Mouse (Mus musculus): ENCODE measurements around the gene Fndc8.

DNA sequence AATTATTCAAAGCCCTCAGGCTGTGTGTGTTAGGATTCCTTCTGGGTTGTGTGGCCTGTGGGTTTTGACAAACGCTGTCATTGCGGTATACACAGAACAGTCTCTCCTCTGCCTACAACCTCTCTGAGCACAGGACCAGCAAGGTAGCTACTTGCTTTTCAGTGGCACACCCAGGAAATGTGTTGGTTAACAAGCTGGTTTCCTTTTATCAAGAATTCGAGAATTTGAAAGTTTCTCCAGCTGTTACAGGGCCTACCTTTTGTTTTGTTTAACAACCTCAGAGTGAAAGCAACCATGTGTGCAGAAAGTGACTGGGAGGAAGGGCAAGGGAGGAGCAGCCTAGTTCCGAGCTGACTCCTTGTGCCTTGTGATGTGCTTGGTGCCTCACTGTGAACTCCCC lies 55.5 kb downstream of the Fndc8 start:
- TF ChIP-seq EP300 (IDR thresholded peaks at IDR 0.05; ENCODE audit: low read depth) (no peak), CTCF (IDR thresholded peaks at IDR 0.05; ENCODE audit: low read depth) (no peak)
